Mouse (Mus musculus) CH12.LX (cell line): ENCODE measurements around the gene Rpusd3.

ENCODE experiments used
- CTCF ChIP-seq, 2 experiments: IDR thresholded peaks in 1 of 2; conservative IDR thresholded peaks in 1 of 2; 2 replicates each; pipeline ENCODE4 v1.5.1; 2011 to 2012; ENCODE audit warnings: low read depth in 2 of 2, low read length in 2 of 2, improper control_type of control experiment in 1 of 2, inconsistent platforms in 1 of 2, mild to moderate bottlenecking in 1 of 2, moderate library complexity in 1 of 2
- E2F4 ChIP-seq: IDR thresholded peaks from 2 replicates; pipeline ENCODE4 v1.6.1; 2011; ENCODE audit warnings: low read depth, low read length, improper control_type of control experiment; ENCODE audit not compliant: insufficient replicate concordance
- EP300 ChIP-seq: IDR thresholded peaks from 2 replicates; pipeline ENCODE4 v1.6.1; 2011; ENCODE audit warnings: low read length, improper control_type of control experiment
- GABPA ChIP-seq: IDR thresholded peaks from 2 replicates; pipeline ENCODE4 v1.6.1; 2012; ENCODE audit warnings: low read depth, low read length, improper control_type of control experiment, inconsistent platforms; ENCODE audit not compliant: insufficient replicate concordance
- HCFC1 ChIP-seq: IDR thresholded peaks from 2 replicates; pipeline ENCODE4 v1.6.1; 2012; ENCODE audit warnings: low read depth, mild to moderate bottlenecking, inconsistent platforms, low read length, improper control_type of control experiment
- MAFK ChIP-seq: IDR thresholded peaks from 2 replicates; pipeline ENCODE4 v1.6.1; 2011; ENCODE audit warnings: low read length, improper control_type of control experiment; ENCODE audit not compliant: insufficient replicate concordance
- MAX ChIP-seq: IDR thresholded peaks from 2 replicates; pipeline ENCODE4 v1.6.1; 2011; ENCODE audit warnings: low read length, improper control_type of control experiment
- PAX5 ChIP-seq: IDR thresholded peaks from 2 replicates; pipeline ENCODE4 v1.6.1; 2012; ENCODE audit warnings: low read length, inconsistent platforms, mixed read lengths
- POLR2A ChIP-seq: IDR thresholded peaks from 2 replicates; pipeline ENCODE4 v1.6.1; 2011; ENCODE audit warnings: low read depth, mild to moderate bottlenecking, improper control_type of control experiment, low read length
- TCF12 ChIP-seq: IDR thresholded peaks from 2 replicates; pipeline ENCODE4 v1.6.1; 2014; ENCODE audit warnings: low read depth, mild to moderate bottlenecking, inconsistent platforms, low read length, improper control_type of control experiment
- ZC3H11A ChIP-seq: IDR thresholded peaks from 2 replicates; pipeline ENCODE4 v1.6.1; 2012; ENCODE audit warnings: low read depth, mild to moderate bottlenecking, inconsistent platforms, low read length, improper control_type of control experiment
- ZNF384 ChIP-seq: IDR thresholded peaks from 2 replicates; pipeline ENCODE4 v1.6.1; 2012; ENCODE audit warnings: low read depth, low read length, improper control_type of control experiment, inconsistent platforms

GRCm38 (mm10) chr6:113429965-113430364 is 10.8 kb upstream of the Rpusd3 start:
- TF ChIP-seq POLR2A (no peak), MAX (no peak), ZNF384 (no peak), CTCF (conservative IDR thresholded peaks at IDR 0.05 in 1 of 2, IDR thresholded peaks at IDR 0.05 in 1 of 2; ENCODE audit: low read depth in 2 of 2, low read length in 2 of 2) (no peak), TCF12 (no peak), EP300 (no peak), ZC3H11A (no peak), E2F4 (no peak), MAFK (no peak), PAX5 (no peak), GABPA (no peak), HCFC1 (no peak)
